Mouse (Mus musculus) lung, embryonic 15.5 days (tissue): ENCODE measurements at regions not wholly inside any gene's neighbourhood (a gene's known extent, or its start where the extent isn't known, plus 50 kb on each side); places are given as distances from the start of the nearest gene placed in this dataset.

Experiments used
- ATAC-seq: fragments of 200-750 bp; cut with Nextera tagmentation; 2 replicates; pipeline ENCODE4 v1.8.0; 2017; ENCODE audit warnings: moderate number of reproducible peaks, borderline replicate concordance; ENCODE audit not compliant: low FRiP score, low TSS enrichment; ENCODE audit errors: extremely low read depth
- H3K27ac ChIP-seq: fragments of 300-500 bp; sonication (generic); 2 replicates; pipeline ENCODE4 v1.5.1; 2015; ENCODE audit warnings: moderate library complexity, mild to moderate bottlenecking, inconsistent platforms
- H3K27me3 ChIP-seq: fragments of 300-500 bp; sonication (generic); 2 replicates; pipeline ENCODE4 v1.6.1; 2015; ENCODE audit warnings: inconsistent platforms
- H3K36me3 ChIP-seq: fragments of 300-500 bp; sonication (generic); 2 replicates; pipeline ENCODE4 v1.6.1; 2015; ENCODE audit warnings: inconsistent platforms
- H3K4me1 ChIP-seq: fragments of 300-500 bp; sonication (generic); 2 replicates; pipeline ENCODE4 v1.6.1; 2015; ENCODE audit warnings: inconsistent platforms
- H3K4me2 ChIP-seq: fragments of 300-500 bp; sonication (generic); 2 replicates; pipeline ENCODE4 v1.6.1; 2015; ENCODE audit warnings: inconsistent platforms, mild to moderate bottlenecking, moderate library complexity
- H3K4me3 ChIP-seq: fragments of 300-500 bp; sonication (generic); 2 replicates; pipeline ENCODE4 v1.5.1; 2015; ENCODE audit warnings: mild to moderate bottlenecking, inconsistent platforms
- H3K9ac ChIP-seq: fragments of 300-500 bp; sonication (generic); 2 replicates; pipeline ENCODE4 v1.6.1; 2015; ENCODE audit warnings: inconsistent platforms
- H3K9me3 ChIP-seq: fragments of 300-500 bp; sonication (generic); 2 replicates; pipeline ENCODE4 v1.6.1; 2016; ENCODE audit warnings: inconsistent platforms
- WGBS: fragments of 180-500 bp; shearing (Covaris S2); methylation state at CpG from one replicate; pipeline ENCODE4 v1.1.7; 2015; 5-methylcytosine and 5-hydroxymethylcytosine counted together

DNA sequence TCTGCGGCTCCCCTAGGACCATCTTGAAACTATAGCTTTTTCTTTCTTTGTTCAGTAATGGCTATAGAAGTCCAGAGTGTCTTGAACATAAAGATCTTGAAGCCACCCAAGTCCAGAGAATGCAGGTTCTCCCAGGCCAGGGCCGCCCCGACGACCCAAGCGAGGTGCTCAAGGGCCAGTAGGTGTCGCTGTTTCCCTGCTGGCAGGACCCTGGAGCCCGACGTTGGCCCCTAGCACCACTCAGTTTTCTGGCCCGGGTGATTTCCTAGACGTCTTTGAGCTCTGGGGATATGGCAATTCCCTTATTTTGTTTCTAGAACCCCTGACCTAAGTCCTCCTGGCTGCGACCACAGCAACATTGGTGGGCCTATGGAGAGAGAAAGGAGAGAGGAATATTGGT lies 221.2 kb downstream of the Mef2c start:
- no peak overlapping the region for H3K27ac ChIP-seq
- WGBS, result under 1% methylated on average over 11 of the region's 11 CpGs

DNA sequence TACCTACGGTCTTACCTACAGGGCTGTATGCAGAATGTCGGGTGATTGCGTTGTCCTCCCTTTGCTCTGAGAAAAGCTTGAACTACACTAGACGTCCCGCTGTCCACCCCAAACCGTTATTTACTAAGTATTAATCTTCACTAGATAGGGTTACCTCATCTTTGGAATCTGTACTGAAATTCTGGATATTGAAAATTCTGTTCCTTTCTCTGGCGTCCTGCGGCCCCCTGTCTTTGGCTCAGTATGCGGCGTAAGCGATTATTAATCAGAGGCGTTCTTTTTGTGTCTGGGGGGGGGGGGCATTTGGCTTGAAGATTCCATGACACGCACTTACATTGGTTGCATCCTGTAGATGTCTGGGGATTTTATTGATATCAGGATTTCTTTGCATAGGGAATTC lies 222.0 kb downstream of the Mef2c start:
- H3K4me3 ChIP-seq, result no peak overlapping the region
- no peak overlapping the region for H3K4me2 ChIP-seq
- 5% methylated on average over 13 of the region's 13 CpGs for whole genome bisulfite sequencing
- no peaks in the 10 kb centered on the region for H3K9me3 ChIP-seq
- peaks cover 97% of the 10 kb centered on the region for H3K27me3 ChIP-seq
- H3K27ac ChIP-seq, result no peak overlapping the region
- H3K4me1 ChIP-seq, result peaks cover 11% of the 10 kb centered on the region; the same call in 1 of the 2 replicates
- no peak for ATAC-seq
- no peaks in the 10 kb centered on the region for H3K36me3 ChIP-seq
- no peak overlapping the region for H3K9ac ChIP-seq

More for the DNA sequence above, 221.2 kb downstream of the Mef2c start:
- H3K27me3 ChIP-seq, result peaks cover 95% of the 10 kb centered on the region
- no peaks in the 10 kb centered on the region for H3K9me3 ChIP-seq
- no peak overlapping the region for H3K9ac ChIP-seq
- H3K4me1 ChIP-seq, result peaks cover 9% of the 10 kb centered on the region; the same call in 1 of the 2 replicates
- no peak overlapping the region for H3K4me3 ChIP-seq
- no peaks in the 10 kb centered on the region for H3K36me3 ChIP-seq
- H3K4me2 ChIP-seq, result no peak overlapping the region
- ATAC-seq, result no peak

DNA sequence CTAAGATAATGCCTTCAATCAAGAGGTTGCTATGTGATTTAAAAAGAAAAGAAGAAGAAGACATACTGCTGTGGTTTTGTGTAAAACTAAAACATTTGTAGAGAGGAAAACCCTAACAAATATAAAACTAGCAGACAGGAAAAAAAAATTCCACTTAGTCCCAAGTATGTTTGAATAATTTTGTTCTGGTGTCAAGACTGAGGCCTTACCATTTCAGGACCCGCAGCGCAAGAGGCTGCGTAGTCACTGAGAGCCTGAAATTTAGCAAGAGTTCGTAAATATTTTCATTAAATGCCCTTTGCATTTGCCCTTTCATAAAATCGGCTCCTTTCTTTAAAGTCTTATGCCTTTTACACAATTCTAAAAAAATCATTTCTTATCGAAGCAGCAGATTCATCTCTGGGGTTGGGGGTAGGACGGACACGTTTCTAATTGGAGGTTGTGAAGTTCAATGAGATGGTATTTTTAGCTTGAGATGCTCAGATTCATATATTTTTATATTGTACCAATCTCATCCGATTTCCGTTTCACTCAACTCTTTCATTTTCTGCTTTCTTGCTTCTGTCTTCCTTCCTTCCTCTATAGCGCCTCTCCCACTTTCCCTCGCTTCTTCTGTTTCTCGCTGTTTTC lies 222.6 kb downstream of the Mef2c start:
- Histone ChIP-seq H3K27me3 (peaks cover 97% of the 10 kb centered on the region), H3K9me3 (no peaks in the 10 kb centered on the region), H3K27ac (no peak overlapping the region), H3K36me3 (no peaks in the 10 kb centered on the region), H3K4me3 (no peak overlapping the region), H3K4me2 (no peak overlapping the region), H3K4me1 (peaks cover 10% of the 10 kb centered on the region; the same call in 1 of the 2 replicates), H3K9ac (no peak overlapping the region)
- no peak for ATAC-seq
- WGBS, result 5% methylated on average over 13 of the region's 13 CpGs

- peaks cover 97% of the 10 kb centered on the region for H3K27me3 ChIP-seq
- 2% methylated on average over 37 of the region's 38 CpGs for WGBS
- H3K27ac ChIP-seq, result no peak overlapping the region
- no peak for ATAC-seq
- no peak overlapping the region for H3K4me2 ChIP-seq
- no peak overlapping the region for H3K4me3 ChIP-seq
- H3K9me3 ChIP-seq, result no peaks in the 10 kb centered on the region
- H3K36me3 ChIP-seq, result no peaks in the 10 kb centered on the region
- H3K9ac ChIP-seq, result no peak overlapping the region
- peaks cover 12% of the 10 kb centered on the region; the same call in 1 of the 2 replicates for H3K4me1 ChIP-seq
Measured at GRCm38 (mm10) chr13:83727051-83727765, 223.4 kb downstream of the Mef2c start.

- H3K4me3 ChIP-seq, result no peak overlapping the region
- no peaks in the 10 kb centered on the region for H3K9me3 ChIP-seq
- peaks cover 18% of the 10 kb centered on the region; the same call in 1 of the 2 replicates for H3K4me1 ChIP-seq
- WGBS, result 10% methylated on average over 9 of the region's 9 CpGs
- H3K27ac ChIP-seq, result no peak overlapping the region
- no peak overlapping the region for H3K9ac ChIP-seq
- no peak overlapping the region for H3K4me2 ChIP-seq
- no peak for ATAC-seq
- no peaks in the 10 kb centered on the region for H3K36me3 ChIP-seq
- H3K27me3 ChIP-seq, result peaks cover 97% of the 10 kb centered on the region
Measured at GRCm38 (mm10) chr13:83727766-83728395, 224.0 kb downstream of the Mef2c start.

- Histone ChIP-seq H3K27ac (no peak overlapping the region), H3K36me3 (no peaks in the 10 kb centered on the region), H3K4me1 (peaks cover 19% of the 10 kb centered on the region; the same call in 1 of the 2 replicates), H3K9me3 (no peaks in the 10 kb centered on the region), H3K27me3 (peaks cover 97% of the 10 kb centered on the region), H3K4me3 (no peak overlapping the region), H3K9ac (no peak overlapping the region), H3K4me2 (no peak overlapping the region)
- ATAC-seq, result no peak
- 6% methylated on average over 5 of the region's 5 CpGs for WGBS
Measured at GRCm38 (mm10) chr13:83728421-83729010, 224.7 kb downstream of the Mef2c start.

GRCm38 (mm10) chr13:83729331-83730009 lies 225.6 kb downstream of the Mef2c start:
- H3K36me3 ChIP-seq, result no peaks in the 10 kb centered on the region
- 1% methylated on average over 33 of the region's 33 CpGs for WGBS
- no peak overlapping the region for H3K9ac ChIP-seq
- peaks cover 97% of the 10 kb centered on the region for H3K27me3 ChIP-seq
- peak overlapping the region; percentile 95 for H3K4me2 ChIP-seq
- no peak for ATAC-seq
- H3K27ac ChIP-seq, result no peak overlapping the region
- H3K4me1 ChIP-seq, result peaks cover 19% of the 10 kb centered on the region; the same call in 1 of the 2 replicates
- H3K9me3 ChIP-seq, result no peaks in the 10 kb centered on the region
- peak overlapping the region; percentile 15 for H3K4me3 ChIP-seq

- H3K9ac ChIP-seq, result peak overlapping the region; percentile 47
- 2% methylated on average over 16 of the region's 16 CpGs for WGBS
- peak; percentile 43; the same call in 1 of the 2 replicates for ATAC-seq
Measured at GRCm38 (mm10) chr13:83730155-83730712, 226.4 kb downstream of the Mef2c start.

DNA sequence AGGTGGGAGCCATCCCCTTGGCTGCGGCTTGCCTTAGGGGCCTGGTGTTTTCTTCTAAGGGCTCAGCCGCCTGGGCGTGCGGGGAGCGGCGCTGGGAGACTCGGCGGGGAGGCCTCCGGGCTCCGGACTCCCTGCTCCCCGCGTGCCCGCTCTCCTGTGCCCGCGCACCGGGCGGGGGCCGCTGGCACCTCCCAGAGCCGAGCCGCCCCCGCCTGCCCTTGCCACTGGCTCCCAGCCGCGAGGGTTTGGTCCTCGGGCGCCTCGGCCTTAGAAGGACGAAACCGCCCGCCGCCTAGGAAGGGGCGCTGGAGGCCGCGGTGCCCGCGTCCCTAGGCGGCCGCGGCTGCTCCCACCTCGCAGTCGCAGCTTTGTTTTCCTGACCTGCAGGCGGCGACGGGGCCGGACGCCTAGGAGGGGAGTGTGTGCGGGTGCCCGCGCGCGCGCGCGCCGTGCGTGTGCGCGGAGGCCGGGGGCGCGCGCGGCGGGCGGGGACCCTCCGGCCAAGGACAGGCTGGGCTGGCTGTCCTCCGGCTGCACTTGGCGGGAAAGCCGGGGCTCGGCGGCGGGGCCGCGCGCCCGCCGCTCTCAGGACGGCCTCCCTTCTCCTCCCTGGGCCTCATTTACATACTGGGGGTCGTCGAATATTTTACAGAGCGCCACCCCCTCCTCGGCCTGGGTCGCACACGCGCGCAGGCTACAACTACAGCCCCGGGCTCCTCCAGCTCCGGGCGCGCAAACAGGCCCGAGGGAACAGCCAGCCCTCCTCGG lies 227.1 kb downstream of the Mef2c start:
- Histone ChIP-seq H3K27me3 (peaks cover 93% of the 10 kb centered on the region), H3K36me3 (no peaks in the 10 kb centered on the region)

More at GRCm38 (mm10) chr13:83730155-83730712, 226.4 kb downstream of the Mef2c start:
- Histone ChIP-seq H3K27ac (no peak overlapping the region), H3K4me1 (peaks cover 19% of the 10 kb centered on the region; the same call in 1 of the 2 replicates), H3K27me3 (peaks cover 93% of the 10 kb centered on the region), H3K4me2 (peak overlapping the region; percentile 95), H3K4me3 (peak overlapping the region; percentile 63), H3K9me3 (no peaks in the 10 kb centered on the region), H3K36me3 (no peaks in the 10 kb centered on the region)

DNA sequence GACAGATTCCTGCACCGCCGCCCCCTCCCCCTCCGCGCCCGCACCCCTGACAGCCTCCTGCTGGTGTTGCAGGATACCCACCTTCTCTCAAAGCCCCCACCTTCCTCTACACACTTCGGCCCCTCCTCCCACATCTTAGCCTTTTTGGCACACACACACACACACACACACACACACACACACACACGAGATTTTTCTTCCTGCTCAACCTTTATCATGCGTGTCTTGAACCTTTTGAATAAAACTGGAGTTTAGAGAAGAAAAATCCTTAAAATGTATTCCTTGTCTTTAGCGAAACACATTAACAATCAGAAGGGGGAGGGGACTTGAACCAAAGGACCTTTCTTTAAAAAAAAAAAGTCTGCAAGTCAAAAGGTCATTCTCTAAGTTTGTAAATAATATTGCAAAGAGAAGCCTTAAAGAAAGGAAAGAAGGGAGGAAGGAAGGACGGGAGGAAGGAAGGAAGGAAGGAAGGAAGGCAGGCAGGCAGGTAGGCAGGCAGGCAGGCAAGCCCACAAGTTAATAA lies 227.7 kb downstream of the Mef2c start:
- 4% methylated on average over 10 of the region's 10 CpGs for WGBS
- no peaks in the 10 kb centered on the region for H3K36me3 ChIP-seq
- ATAC-seq, result no peak
- peak overlapping the region; percentile 63 for H3K4me3 ChIP-seq
- H3K4me2 ChIP-seq, result peak overlapping the region; percentile 95
- H3K9me3 ChIP-seq, result no peaks in the 10 kb centered on the region
- H3K27ac ChIP-seq, result no peak overlapping the region
- peak overlapping the region; percentile 47 for H3K9ac ChIP-seq
- H3K27me3 ChIP-seq, result peaks cover 91% of the 10 kb centered on the region
- peaks cover 19% of the 10 kb centered on the region; the same call in 1 of the 2 replicates for H3K4me1 ChIP-seq

More for the DNA sequence above, 227.1 kb downstream of the Mef2c start:
- H3K4me3 ChIP-seq, result peak overlapping the region; percentile 63
- peak overlapping the region; percentile 47 for H3K9ac ChIP-seq
- ATAC-seq, result peak; percentile 85
- 1% methylated on average over 87 of the region's 91 CpGs for WGBS
- peak overlapping the region; percentile 95 for H3K4me2 ChIP-seq
- H3K4me1 ChIP-seq, result peaks cover 19% of the 10 kb centered on the region; the same call in 1 of the 2 replicates
- H3K9me3 ChIP-seq, result no peaks in the 10 kb centered on the region
- no peak overlapping the region for H3K27ac ChIP-seq
